Comparison of ENCODE assay signal across 13 mouse cellular contexts in genomic region chr3:128040407-128041115, GRCm38 (mm10).
DNase-seq lines count a peak whose midpoint lies in the region; ATAC-seq and TF ChIP-seq lines count a peak whose summit lies in the region.
"Had no signal": no experiment of that assay in that cellular context is flagged by ENCODE, and none has a peak within 500 bp of the region (broad histone marks: within the 10 kb centered on the region; RNA-seq: fewer than 3 reads in every experiment).

No protein-coding gene starts in this region.

- H3K4me2 ChIP-seq in heart, embryonic 13.5 days = 0 out of 2 replicates have a peak overlapping the region, but pooled peaks have one; percentile 7
- H3K4me2 ChIP-seq: heart, embryonic 11.5 days; midbrain, embryonic 12.5 days had no signal

- no peaks in the 10 kb centered on the region for H3K27me3 ChIP-seq in heart, embryonic 13.5 days (replicated peaks)
- no peaks in the 10 kb centered on the region for H3K27me3 ChIP-seq in cerebellum, adult 2 months (ENCODE audit: control insufficient read depth, insufficient read depth, low read length)
- H3K27me3 ChIP-seq: midbrain, embryonic 12.5 days had no signal

- TF ChIP-seq POLR2A in cerebellum, adult 2 months (IDR thresholded peaks at IDR 0.05; ENCODE audit: borderline replicate concordance, insufficient read depth, low read length) = no peak

- H3K9me3 ChIP-seq in heart, embryonic 13.5 days = peaks cover 5% of the 10 kb centered on the region; the same call in 1 of the 2 replicates
- H3K9me3 ChIP-seq: midbrain, embryonic 12.5 days had no signal

- no peak overlapping the region; the same call in 1 of the 2 replicates for H3K27ac ChIP-seq in heart, embryonic 13.5 days (replicated peaks)
- no peak overlapping the region for H3K27ac ChIP-seq in cerebellum, adult 2 months (ENCODE audit: insufficient read depth, low read length)
- H3K27ac ChIP-seq: midbrain, embryonic 12.5 days had no signal

- DNase-seq in heart, postnatal 25 days (ENCODE audit: low spot score) = no peak
- peak; percentile 26 for DNase-seq in embryo, embryonic 11.5 days (ENCODE audit: low read depth, low spot score)
- DNase-seq in kidney, adult 9 months = peak; percentile 7
- peak; percentile 52 for DNase-seq in mesoderm, embryonic 11.5 days (ENCODE audit: low read depth, low spot score)
- DNase-seq in left cerebral cortex, adult 9 months (ENCODE audit: low spot score in 2 of 2) = no peak
- no peak for DNase-seq in spleen, adult 18-20 months
- no peak for DNase-seq in cerebellum, adult 2 months
- DNase-seq: cerebellum, postnatal 25 days; forebrain, postnatal 0 days; left cerebral cortex, postnatal 4 days had no signal

- no peak for TF ChIP-seq CTCF in cerebellum, adult 2 months (IDR thresholded peaks at IDR 0.05; ENCODE audit: borderline replicate concordance, insufficient read depth, low read depth, low read length)

- ATAC-seq in heart, embryonic 13.5 days (ENCODE audit: extremely low read depth, insufficient number of reproducible peaks, low FRiP score, low TSS enrichment) = no peak
- ATAC-seq: forebrain, postnatal 0 days had no signal

- H3K9ac ChIP-seq in heart, embryonic 13.5 days = no peak overlapping the region
- H3K9ac ChIP-seq: forebrain, postnatal 0 days; midbrain, embryonic 12.5 days had no signal

- H3K4me3 ChIP-seq in heart, embryonic 13.5 days = no peak overlapping the region
- H3K4me3 ChIP-seq in cerebellum, adult 2 months (replicated peaks; ENCODE audit: insufficient read depth, low read depth, low read length) = no peak overlapping the region
- H3K4me3 ChIP-seq: midbrain, embryonic 12.5 days had no signal

- peaks cover 3% of the 10 kb centered on the region for H3K4me1 ChIP-seq in heart, embryonic 13.5 days
- H3K4me1 ChIP-seq in cerebellum, adult 2 months (ENCODE audit: control insufficient read depth, insufficient read depth, low read length) = no peaks in the 10 kb centered on the region

- intact Hi-C loops in heart, postnatal 25 days (cut with DNase I) = no loop called here

- 53% methylated on average over 12 of the region's 12 CpGs for WGBS in heart, embryonic 13.5 days
- whole genome bisulfite sequencing in cerebellum, adult 2 months = 81% methylated on average over 12 of the region's 12 CpGs

- no peaks in the 10 kb centered on the region for H3K36me3 ChIP-seq in heart, embryonic 13.5 days
- H3K36me3 ChIP-seq: midbrain, embryonic 12.5 days had no signal

Comparison
In these comparisons a context has a peak if more than half of its experiments do, and no peak if none do; other contexts are left out.
1. DNase-seq: peak in embryo, embryonic 11.5 days (single experiment), kidney, adult 9 months (single experiment) and mesoderm, embryonic 11.5 days (single experiment); none in heart, postnatal 25 days (single experiment), left cerebral cortex, adult 9 months (0 of 2), spleen, adult 18-20 months (0 of 2) and cerebellum, adult 2 months (0 of 2).